Mouse (Mus musculus) neutrophil, adult 5-6 weeks (primary cell): Measurements from ENCODE around the gene Krt36. TPM values are rescaled to one million over a fixed set of nuclear protein-coding genes. Genes with fewer than 3 reads are reported as not detected.

Experiments used
- ATAC-seq: fragments of 151-379, 151-347 bp; 2 replicates; pipeline ENCODE4 v1.8.0; 2017; ENCODE audit warnings: mild to moderate bottlenecking, moderate TSS enrichment; ENCODE audit not compliant: insufficient number of reproducible peaks, poor library complexity, low FRiP score, severe bottlenecking; ENCODE audit errors: extremely low read depth
- total RNA-seq: library from RNA; stranded (forward); fragments of 200-1000 nt; gene quantifications from 2 replicates; pipeline ENCODE4 v1.2.3, GENCODE M21; 2017

The Krt36 gene
- not detected in 2 replicates for total RNA-seq

DNA sequence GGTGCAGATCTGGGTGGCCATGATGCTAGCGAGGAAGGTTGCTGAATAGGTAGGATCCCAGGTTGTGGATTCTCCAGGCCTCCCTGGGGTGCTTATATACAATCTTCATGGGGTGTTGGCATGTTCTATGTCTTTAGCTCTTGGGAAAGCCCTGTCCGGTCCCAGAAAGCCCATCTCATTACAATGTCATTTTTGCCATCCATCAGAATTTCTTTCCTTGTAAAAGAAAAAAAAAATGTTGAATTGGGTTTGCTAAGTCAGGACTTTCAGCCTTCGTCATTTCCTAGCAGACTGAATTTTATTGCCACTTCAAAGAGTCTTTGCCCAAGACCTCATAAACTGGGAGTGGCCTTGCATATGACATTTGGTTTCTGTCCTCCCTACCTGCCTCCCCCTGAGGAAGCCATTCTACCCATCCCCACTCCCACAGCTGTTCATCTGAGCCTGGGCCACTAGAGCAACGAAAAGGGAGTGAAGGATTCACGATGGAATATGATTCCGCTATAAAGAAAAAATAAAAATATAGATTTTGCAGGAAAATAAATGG is at the start of gene Krt36:
TSS of gene Krt36 (minus strand) at position 51 of the 547 bp plus-strand sequence.
- no peak for ATAC-seq

DNA sequence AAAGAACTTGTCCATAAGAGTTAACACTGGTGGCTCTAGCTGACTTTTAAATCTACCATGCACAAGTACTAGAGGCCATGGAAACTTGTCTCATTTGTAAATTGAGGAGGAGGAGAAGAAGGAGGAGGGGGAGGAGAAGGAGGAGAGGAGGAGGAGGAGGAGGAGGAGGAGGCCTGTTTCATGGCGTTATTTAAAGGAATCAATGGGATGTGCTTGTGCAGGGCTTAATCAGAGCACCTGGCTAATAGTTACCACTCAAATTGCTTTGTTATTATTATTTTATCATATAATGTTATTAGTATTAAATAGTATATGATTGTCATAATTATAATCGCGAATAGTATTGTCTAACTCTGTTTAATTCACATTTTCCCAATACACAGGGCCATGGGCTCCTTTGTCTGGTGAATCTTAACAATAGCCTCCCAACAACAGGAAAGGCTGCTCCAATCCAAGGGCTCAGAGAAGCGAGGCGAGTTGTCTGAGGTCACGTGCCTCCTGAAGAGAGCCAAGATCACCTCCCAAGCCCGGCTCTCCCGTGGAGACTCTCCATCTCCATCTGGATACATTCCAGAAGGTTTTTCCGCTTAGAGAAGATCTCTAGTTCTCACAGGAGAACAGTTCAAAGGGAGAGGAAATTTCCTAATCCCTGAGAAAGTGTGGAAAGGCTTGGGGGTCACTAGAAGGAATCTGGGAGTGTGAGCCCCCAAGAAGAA is 43.3 kb upstream of the Krt36 start, which contains the start of gene Krt19:
TSS of gene Krt19 (minus strand) at position 51 of the 716 bp plus-strand sequence.
- ATAC-seq = no peak

GRCm38 (mm10) chr11:100147566-100148353 is 42.3 kb upstream of the Krt36 start:
- ATAC-seq = no peak

GRCm38 (mm10) chr11:100145858-100146560 is 40.6 kb upstream of the Krt36 start:
- no peak for ATAC-seq

DNA sequence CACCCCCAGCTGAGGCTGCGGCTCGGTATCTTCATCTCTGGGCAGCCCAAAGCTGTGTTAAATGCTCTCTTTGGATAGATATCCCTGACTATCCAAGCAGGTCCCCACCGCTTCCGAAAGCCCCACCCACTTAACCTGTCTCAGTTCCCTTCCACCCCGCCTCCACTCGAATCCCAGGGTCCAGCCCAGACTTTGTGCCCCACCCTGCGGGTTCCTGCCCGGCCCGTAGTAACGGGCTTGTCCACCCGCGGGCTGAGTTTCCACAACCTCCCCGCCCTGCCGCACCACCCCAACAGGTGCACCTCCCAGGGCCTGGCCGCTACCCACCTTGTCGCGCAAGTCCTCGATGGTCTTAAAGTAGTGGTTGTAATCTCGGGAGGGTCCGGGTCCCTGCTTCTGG is 39.7 kb upstream of the Krt36 start:
- no peak for ATAC-seq

DNA sequence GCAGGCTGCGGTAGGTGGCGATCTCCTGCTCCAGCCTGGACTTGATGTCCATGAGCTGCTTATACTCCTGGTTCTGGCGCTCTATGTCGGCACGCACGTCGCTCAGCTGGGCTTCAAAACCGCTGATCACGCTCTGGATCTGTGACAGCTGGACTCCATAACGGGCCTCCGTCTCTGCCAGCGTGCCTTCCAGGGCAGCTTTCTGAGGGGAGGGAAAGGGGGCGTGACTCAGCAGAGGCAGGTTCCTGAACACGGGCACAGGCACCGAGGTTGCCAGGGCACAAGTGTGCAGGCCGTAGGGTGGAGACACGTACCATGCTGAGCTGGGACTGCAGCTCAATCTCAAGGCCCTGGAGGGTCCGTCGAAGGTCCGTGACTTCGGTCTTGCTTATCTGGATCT is 35.5 kb upstream of the Krt36 start:
- ATAC-seq = no peak

GRCm38 (mm10) chr11:100139391-100139790 is 34.0 kb upstream of the Krt36 start:
- no peak for ATAC-seq

- no peak for ATAC-seq
Observed at GRCm38 (mm10) chr11:100138809-100139208, 33.4 kb upstream of the Krt36 start.

GRCm38 (mm10) chr11:100137693-100138092 is 32.3 kb upstream of the Krt36 start:
- no peak for ATAC-seq

GRCm38 (mm10) chr11:100136559-100136958 is 31.1 kb upstream of the Krt36 start:
- no peak for ATAC-seq

DNA sequence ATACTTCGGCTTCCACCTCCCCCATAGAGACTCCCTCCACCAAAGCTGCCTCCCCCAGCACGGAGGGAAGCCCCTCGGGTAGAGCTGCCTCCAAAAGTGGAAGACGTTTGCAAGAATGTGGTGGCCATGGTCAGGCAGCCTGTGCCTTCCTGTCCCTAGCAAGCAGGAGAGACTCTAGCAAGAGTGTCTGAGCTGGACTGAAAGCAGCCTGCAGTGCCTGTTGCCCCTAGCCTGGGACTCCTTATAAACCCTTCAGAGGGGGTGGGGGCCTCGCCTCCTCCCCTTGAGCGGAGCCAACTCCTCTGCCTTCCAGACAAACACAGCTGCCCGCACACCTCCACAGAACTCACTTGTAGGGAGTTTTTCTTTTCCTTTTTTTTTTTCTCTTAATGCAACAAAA is 30.3 kb upstream of the Krt36 start, which contains the start of gene Krt15:
TSS of gene Krt15 (minus strand) at position 198 of the 400 bp plus-strand sequence.
- ATAC-seq = no peak

DNA sequence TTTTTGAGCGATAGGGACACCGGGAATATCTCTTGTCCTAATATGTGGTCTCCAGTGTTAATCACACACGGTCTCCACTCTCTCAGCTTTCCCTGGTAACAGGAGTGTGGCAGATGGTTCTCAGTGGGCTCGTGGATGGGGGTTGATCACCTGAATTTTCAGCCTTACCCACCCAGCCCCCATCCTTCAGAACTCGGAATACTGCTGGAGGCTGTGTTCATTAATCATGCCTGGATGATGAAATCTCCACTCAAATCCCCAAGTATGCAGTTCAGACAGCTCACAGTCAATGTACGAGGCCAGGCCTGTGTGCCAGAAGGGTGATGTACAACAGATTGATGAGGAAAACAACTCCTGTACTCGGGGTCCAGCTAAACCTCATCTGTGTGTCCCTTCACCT is 19.5 kb upstream of the Krt36 start:
- ATAC-seq = no peak

GRCm38 (mm10) chr11:100121466-100121865 is 16.0 kb upstream of the Krt36 start, which contains the start of gene Krt13:
Gene Krt13 (minus strand): TSS chr11:100121566.
- ATAC-seq = no peak

GRCm38 (mm10) chr11:100120331-100120730 is 14.9 kb upstream of the Krt36 start:
- ATAC-seq = no peak

DNA sequence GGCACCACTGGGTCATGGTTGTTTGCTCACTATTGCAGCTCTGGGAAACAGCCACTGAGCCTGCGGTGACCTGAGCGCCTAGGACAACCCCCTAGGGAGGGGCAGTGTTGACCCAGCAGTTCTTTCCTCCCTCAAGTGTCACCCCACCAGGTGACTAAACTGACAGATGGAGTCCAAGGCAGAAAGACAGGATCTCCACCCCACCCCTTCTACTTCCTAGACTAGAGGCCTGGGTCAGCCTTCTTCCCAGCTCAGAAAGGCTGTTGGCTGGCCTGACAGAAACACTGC is 8.3 kb upstream of the Krt36 start:
- no peak for ATAC-seq

DNA sequence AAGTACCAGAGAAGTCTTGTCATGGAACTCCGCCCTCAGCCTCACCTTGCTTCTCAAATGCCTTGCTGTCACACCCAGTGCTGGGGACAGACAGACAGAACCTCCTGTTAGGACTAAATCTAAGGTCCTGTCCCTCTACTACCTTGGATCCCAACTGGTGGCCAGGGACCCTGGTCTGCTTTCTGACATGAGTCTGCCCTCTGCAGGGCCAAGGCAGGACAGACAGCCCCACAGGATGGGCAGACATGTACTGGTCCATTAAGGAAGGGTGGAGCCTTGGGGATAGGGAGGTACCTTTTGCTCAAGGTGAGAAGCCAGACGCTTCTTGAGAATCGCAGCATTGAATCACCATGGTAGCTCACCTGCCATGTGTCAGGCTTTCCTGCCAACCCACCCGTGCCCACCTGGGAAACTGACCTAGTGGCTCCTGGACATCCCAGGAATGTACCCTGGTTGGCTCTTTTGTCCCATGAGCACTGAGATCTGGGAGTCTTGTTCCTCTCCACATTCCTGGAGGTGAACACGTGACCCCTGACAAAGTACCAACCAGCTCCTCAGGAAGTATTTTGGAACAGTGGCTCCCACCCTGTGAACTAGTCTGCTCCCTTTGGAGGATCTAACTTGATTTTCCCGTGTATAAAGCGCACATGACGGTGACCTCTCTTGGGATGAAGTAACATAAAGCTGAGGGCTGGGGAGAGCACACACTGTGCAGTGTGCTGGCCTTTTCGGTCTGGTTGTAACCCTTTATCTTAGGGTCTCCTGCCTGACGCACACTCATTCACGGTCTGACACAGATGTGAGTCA is 7.7 kb upstream of the Krt36 start:
- ATAC-seq = no peak

DNA sequence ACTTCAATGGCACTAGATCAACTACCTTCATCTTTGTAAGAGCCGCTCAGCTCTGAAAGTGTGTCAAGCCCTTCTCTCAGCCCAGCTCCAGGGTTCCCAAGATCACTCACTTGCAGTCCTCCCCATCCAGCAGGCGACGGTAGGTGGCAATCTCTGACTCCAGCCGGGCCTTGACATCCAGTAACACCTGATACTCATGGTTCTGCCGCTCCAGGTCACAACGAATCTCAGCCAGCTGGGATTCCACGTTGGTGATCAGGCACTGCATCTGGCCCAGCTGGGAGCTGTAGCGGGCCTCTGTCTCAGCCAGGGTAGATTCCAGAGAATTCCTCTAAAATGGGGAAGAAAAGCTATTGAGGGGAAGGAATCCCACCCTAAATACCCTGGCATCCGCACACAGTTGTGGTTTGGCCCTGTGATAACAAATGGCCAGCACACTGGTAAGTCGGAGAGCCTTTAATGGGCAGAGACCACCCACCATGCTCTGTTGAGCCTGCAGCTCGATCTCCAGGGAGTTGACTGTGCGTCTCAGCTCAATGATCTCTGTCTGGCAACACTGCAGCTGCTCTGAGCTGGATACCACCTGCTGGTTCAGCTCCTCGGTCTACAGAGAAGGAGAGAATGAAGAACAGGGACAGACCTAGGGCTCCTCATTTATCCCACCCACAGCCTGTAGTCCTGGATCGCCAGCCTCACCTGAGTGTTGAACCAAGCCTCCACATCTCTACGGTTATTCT is 2.6 kb downstream of the Krt36 start:
- ATAC-seq = no peak

GRCm38 (mm10) chr11:100100391-100100790 is 5.0 kb downstream of the Krt36 start:
- no peak for ATAC-seq
